30 mouse cellular contexts compared by ENCODE assay signal in the genomic region with DNA sequence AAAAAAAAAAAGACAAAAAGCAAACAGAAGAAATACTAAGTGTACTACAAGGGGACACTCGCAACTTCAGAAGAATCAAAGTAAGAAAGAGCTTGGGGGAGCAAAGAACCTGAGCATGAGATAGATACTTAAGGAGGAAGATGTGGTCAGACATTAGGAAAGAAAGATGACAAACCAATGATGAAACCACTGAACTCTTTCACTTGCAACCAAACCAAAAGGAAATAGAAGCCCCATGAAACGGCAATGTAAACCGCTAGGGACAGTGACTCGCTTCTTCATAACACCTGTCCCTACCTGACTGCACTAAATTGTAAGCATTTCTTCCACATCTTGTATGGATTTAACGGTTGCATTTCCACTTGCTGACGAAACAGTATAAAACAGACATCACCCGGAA. TPM values are rescaled to one million over a fixed set of nuclear protein-coding genes. Genes with fewer than 3 reads are reported as not detected.
DNase-seq lines count a peak whose midpoint lies in the region; ATAC-seq and TF ChIP-seq lines count a peak whose summit lies in the region.
"Had no signal": no experiment of that assay in that cellular context is flagged by ENCODE, and none has a peak within 500 bp of the region (broad histone marks: within the 10 kb centered on the region; RNA-seq: fewer than 3 reads in every experiment).

No protein-coding gene starts in this region.

- no peak overlapping the region for H3K4me3 ChIP-seq in thymus, adult 2 months (ENCODE audit: control insufficient read depth, insufficient read depth, low read length)
- H3K4me3 ChIP-seq: embryonic facial prominence, embryonic 13.5 days; forebrain, embryonic 10.5 days; heart, adult 2 months; heart, embryonic 12.5 days; limb, embryonic 13.5 days; liver, embryonic 12.5 days; midbrain, embryonic 15.5 days; neural tube, embryonic 12.5 days had no signal

- WGBS in thymus, adult 2 months, result 12% methylated on average over 7 of the region's 7 CpGs

- peak; percentile 39 for DNase-seq in thymus, postnatal 0 days (ENCODE audit: low spot score)
- DNase-seq in thymus, adult 2 months, result no peak
- peak; percentile 2 for DNase-seq in T-cell, adult 2 months (ENCODE audit: low spot score)
- DNase-seq in cerebellum, adult 8-10 months, result no peak
- DNase-seq in heart, postnatal 36 days, result no peak
- DNase-seq in layer of hippocampus, adult 18-20 months (ENCODE audit: low spot score in 2 of 2), result no peak
- DNase-seq: adrenal gland, adult 2 months; cerebellum, adult 9-10 months; forebrain, postnatal 0 days; gastrocnemius, postnatal 14 days; heart, adult 2 months; kidney, adult 2 months; kidney, postnatal 36 days; lung, adult 18-20 months; lung, postnatal 4 days; right cerebral cortex, postnatal 4 days; thymus, adult 18-20 months had no signal

- TF ChIP-seq POLR2A in thymus, adult 2 months (IDR thresholded peaks at IDR 0.05; ENCODE audit: control insufficient read depth, extremely low read depth, insufficient read depth, low read length, poor library complexity), result no peak

- H3K36me3 ChIP-seq in thymus, adult 2 months (ENCODE audit: control insufficient read depth, insufficient read depth, low read length), result peaks cover 44% of the 10 kb centered on the region

- no peak for TF ChIP-seq CTCF in thymus, adult 2 months (IDR thresholded peaks at IDR 0.05; ENCODE audit: borderline replicate concordance, control insufficient read depth, extremely low read depth, insufficient read depth, low read length, poor library complexity)

- H3K27me3 ChIP-seq in thymus, adult 2 months (ENCODE audit: control insufficient read depth, insufficient read depth, low read length), result no peaks in the 10 kb centered on the region
- H3K27me3 ChIP-seq: embryonic facial prominence, embryonic 13.5 days; heart, embryonic 12.5 days; limb, embryonic 13.5 days; liver, embryonic 12.5 days; midbrain, embryonic 15.5 days; neural tube, embryonic 12.5 days had no signal

- ATAC-seq in inflammation-experienced regulatory T-cells, adult 6 months, result peak; percentile 69
- ATAC-seq in neutrophil, adult 5-6 weeks (ENCODE audit: extremely low read depth, insufficient number of reproducible peaks, low FRiP score, poor library complexity, severe bottlenecking), result peak; percentile 74
- ATAC-seq: forebrain, postnatal 0 days; liver, embryonic 12.5 days; lung, postnatal 0 days; midbrain, embryonic 15.5 days had no signal

- H3K4me1 ChIP-seq in thymus, adult 2 months (replicated peaks; ENCODE audit: control insufficient read depth, insufficient read depth, low read length), result no peaks in the 10 kb centered on the region
- H3K4me1 ChIP-seq: embryonic facial prominence, embryonic 13.5 days; forebrain, embryonic 10.5 days; heart, embryonic 12.5 days; limb, embryonic 13.5 days; liver, embryonic 12.5 days; midbrain, embryonic 15.5 days; neural tube, embryonic 12.5 days had no signal

- intact Hi-C loops in heart, postnatal 36 days (cut with DNase I), result no loop called here

- H3K27ac ChIP-seq in thymus, adult 2 months (ENCODE audit: control insufficient read depth, insufficient read depth, low read length), result no peak overlapping the region; the same call in 1 of the 2 replicates
- H3K27ac ChIP-seq: embryonic facial prominence, embryonic 13.5 days; forebrain, embryonic 10.5 days; heart, adult 2 months; hindbrain, embryonic 14.5 days; limb, embryonic 13.5 days; liver, embryonic 12.5 days; midbrain, embryonic 15.5 days; neural tube, embryonic 12.5 days; stomach, postnatal 0 days had no signal

RNA-seq across cellular contexts. Expression of a gene that starts 27.0 kb away (rescaled TPM):
- 278 and 299 TPM in 2 replicates for polyA plus RNA-seq in thymus, postnatal 0 days (2015; fragmentation: Nextera tagmentation; extraction: Ambion mirVana)
- 76.2 and 96.6 TPM in 2 replicates for polyA plus RNA-seq in thymus, adult 2 months (2012; rRNA removed)
- 100 to 1,000 TPM in 2 of 3 experiments, 10 to 100 TPM in 1; 93.0 to 227 (median 108) TPM for polyA plus RNA-seq in inflammation-experienced regulatory T-cells, adult 6 months (2017; shearing (Covaris generic))
- total RNA-seq in neutrophil, adult 5-6 weeks (2017), result 29.6 and 31.3 TPM in 2 replicates
- total RNA-seq in heart, postnatal 36 days (2021), result 1 to 10 TPM; 6.3 to 7.0 TPM
- total RNA-seq in layer of hippocampus, adult 18-20 months (2021), result 10 to 100 TPM; 13.1 to 13.6 TPM

RNA-seq across cellular contexts. Expression of a gene that starts 30.7 kb away (rescaled TPM):
- polyA plus RNA-seq in thymus, postnatal 0 days (2015; fragmentation: Nextera tagmentation; extraction: Ambion mirVana), result 220 and 243 TPM in 2 replicates
- 16.3 and 17.6 TPM in 2 replicates for polyA plus RNA-seq in thymus, adult 2 months (2012; rRNA removed)
- polyA plus RNA-seq in inflammation-experienced regulatory T-cells, adult 6 months (2017; shearing (Covaris generic)), result 100 to 1,000 TPM; 149 to 161 (median 153) TPM
- 55.2 and 69.4 TPM in 2 replicates for total RNA-seq in neutrophil, adult 5-6 weeks (2017)
- 10 to 100 TPM; 63.4 to 64.6 TPM for total RNA-seq in heart, postnatal 36 days (2021)
- total RNA-seq in layer of hippocampus, adult 18-20 months (2021), result 10 to 100 TPM; 66.5 to 68.7 TPM

RNA-seq across cellular contexts. Expression of a gene that starts 58.4 kb away (rescaled TPM):
- polyA plus RNA-seq in thymus, postnatal 0 days (2015; fragmentation: Nextera tagmentation; extraction: Ambion mirVana), result 0.03 and 0.16 TPM in 2 replicates
- polyA plus RNA-seq in thymus, adult 2 months (2012; rRNA removed), result 0.15 and 0.19 TPM in 2 replicates
- polyA plus RNA-seq in inflammation-experienced regulatory T-cells, adult 6 months (2017; shearing (Covaris generic)), result under 1 TPM; 0.08 to 0.53 (median 0.17) TPM
- total RNA-seq in neutrophil, adult 5-6 weeks (2017), result 0.12 TPM in 2 replicates
- total RNA-seq in heart, postnatal 36 days (2021), result not detected
- total RNA-seq in layer of hippocampus, adult 18-20 months (2021), result 10 to 100 TPM; 53.8 to 69.6 TPM
- total RNA-seq: gastrocnemius, postnatal 14 days; heart, adult 2 months had no signal
- polyA plus RNA-seq: G1E; liver, embryonic 12.5 days; lung, postnatal 0 days had no signal

Comparison
In these comparisons a context has a peak if more than half of its experiments do, and no peak if none do; other contexts are left out.
1. DNase-seq: peak in thymus, postnatal 0 days (single experiment) and T-cell, adult 2 months (single experiment); none in thymus, adult 2 months (single experiment), cerebellum, adult 8-10 months (single experiment), heart, postnatal 36 days (0 of 2) and layer of hippocampus, adult 18-20 months (0 of 2).
2. RNA of a gene that starts 58.4 kb away (total RNA-seq): 53.8 to 69.6 TPM in layer of hippocampus, adult 18-20 months; 0.12 TPM in neutrophil, adult 5-6 weeks and not detected in heart, postnatal 36 days; every median in the first group is over 10 times any median in the second.